Mouse (Mus musculus): ENCODE data around the gene Hbq1b.

DNA sequence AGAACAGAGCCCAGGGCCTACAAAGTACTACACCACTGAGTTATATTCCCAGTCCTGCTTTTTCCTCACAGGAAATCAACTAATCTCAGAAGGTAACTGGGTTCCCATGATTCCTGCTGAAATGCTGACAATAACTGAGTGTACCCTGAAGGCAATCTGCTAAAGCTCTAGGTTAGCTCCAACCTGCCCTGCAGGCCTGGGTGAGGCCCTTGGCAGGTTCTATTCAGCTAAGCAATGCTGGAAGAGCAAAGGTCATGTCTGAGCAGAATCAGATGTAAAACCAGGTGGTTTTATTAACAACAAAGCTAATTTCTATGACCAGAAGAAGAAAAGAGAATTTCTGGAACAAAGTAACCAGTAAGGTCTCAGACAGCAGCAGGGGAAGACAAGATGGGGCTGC lies 45.4 kb upstream of the Hbq1b start:
- TF ChIP-seq CTCF (IDR thresholded peaks at IDR 0.05; ENCODE audit: control insufficient read depth, insufficient read depth, insufficient read length) (no peak), MYOD1 (IDR thresholded peaks at IDR 0.05; ENCODE audit: control insufficient read depth, insufficient read length, low read depth) (no peak), MYOG (IDR thresholded peaks at IDR 0.05; ENCODE audit: control insufficient read depth, extremely low read depth, insufficient read length) (no peak), CEBPB (IDR thresholded peaks at IDR 0.05; ENCODE audit: low read depth) (no peak), USF1 (IDR thresholded peaks at IDR 0.05; ENCODE audit: low read depth) (no peak), FOSL1 (IDR thresholded peaks at IDR 0.05; ENCODE audit: insufficient read depth, low read length, poor library complexity, severe bottlenecking) (no peak)
